Mouse (Mus musculus): ENCODE data around the gene Pik3c2g. TPM values are rescaled to one million over a fixed set of nuclear protein-coding genes. Genes with fewer than 3 reads are reported as not detected.
"Not testable (repeated sequence)": the region's sequence is repeated elsewhere in the genome, so short reads cannot be mapped to it uniquely, and the experiment has no call there.

Pik3c2g gene
- polyA plus RNA-seq, 1 experiment from 2014 or later: 1.2 TPM

GRCm38 (mm10) chr6:139899630-139900151 lies 312.7 kb downstream of the Pik3c2g start:
- no peak overlapping the region for H3K4me2 ChIP-seq
- no peaks in the 10 kb centered on the region for H3K9me3 ChIP-seq (replicated peaks; ENCODE audit: control insufficient read depth, low read length)
- no peak overlapping the region for H3K9ac ChIP-seq (ENCODE audit: low read depth, low read length)
- no peak overlapping the region for H3K27ac ChIP-seq (ENCODE audit: low read depth, low read length)
- H3K4me3 ChIP-seq (ENCODE audit: low read depth, low read length): no peak overlapping the region
- no peaks in the 10 kb centered on the region for H3K36me3 ChIP-seq (ENCODE audit: control insufficient read depth, insufficient read depth, low read length)
- WGBS (ENCODE audit: insufficient replicate concordance): 86% methylated on average over 8 of the region's 8 CpGs
- no peaks in the 10 kb centered on the region for H3K4me1 ChIP-seq (ENCODE audit: control insufficient read depth, insufficient read depth, low read length)
- ATAC-seq (replicated peaks; ENCODE audit: insufficient number of reproducible peaks, low FRiP score, low TSS enrichment): no peak
- no peaks in the 10 kb centered on the region for H3K27me3 ChIP-seq (ENCODE audit: control insufficient read depth, insufficient read depth, low read length)

GRCm38 (mm10) chr6:139901801-139902200 lies 314.8 kb downstream of the Pik3c2g start:
- WGBS (ENCODE audit: insufficient replicate concordance): 56% methylated on average over 4 of the region's 4 CpGs
- ATAC-seq (replicated peaks; ENCODE audit: insufficient number of reproducible peaks, low FRiP score, low TSS enrichment): no peak
- Histone ChIP-seq H3K27me3 (ENCODE audit: control insufficient read depth, insufficient read depth, low read length) (no peaks in the 10 kb centered on the region), H3K4me1 (ENCODE audit: control insufficient read depth, insufficient read depth, low read length) (no peaks in the 10 kb centered on the region), H3K4me2 (no peak overlapping the region), H3K9ac (ENCODE audit: low read depth, low read length) (no peak overlapping the region), H3K36me3 (ENCODE audit: control insufficient read depth, insufficient read depth, low read length) (no peaks in the 10 kb centered on the region), H3K27ac (ENCODE audit: low read depth, low read length) (no peak overlapping the region), H3K4me3 (ENCODE audit: low read depth, low read length) (no peak overlapping the region), H3K9me3 (replicated peaks; ENCODE audit: control insufficient read depth, low read length) (no peaks in the 10 kb centered on the region)

- Histone ChIP-seq H3K36me3 (ENCODE audit: control insufficient read depth, insufficient read depth, low read length) (no peaks in the 10 kb centered on the region), H3K9me3 (replicated peaks; ENCODE audit: control insufficient read depth, low read length) (no peaks in the 10 kb centered on the region), H3K4me3 (ENCODE audit: low read depth, low read length) (no peak overlapping the region), H3K27me3 (ENCODE audit: control insufficient read depth, insufficient read depth, low read length) (no peaks in the 10 kb centered on the region), H3K27ac (ENCODE audit: low read depth, low read length) (no peak overlapping the region), H3K4me2 (no peak overlapping the region), H3K9ac (ENCODE audit: low read depth, low read length) (no peak overlapping the region), H3K4me1 (ENCODE audit: control insufficient read depth, insufficient read depth, low read length) (no peaks in the 10 kb centered on the region)
- WGBS (ENCODE audit: insufficient replicate concordance): 69% methylated on average over 4 of the region's 4 CpGs
- no peak for ATAC-seq (replicated peaks; ENCODE audit: insufficient number of reproducible peaks, low FRiP score, low TSS enrichment)
Measured at GRCm38 (mm10) chr6:139907138-139907537, 320.1 kb downstream of the Pik3c2g start.

GRCm38 (mm10) chr6:139908997-139909669 lies 322.1 kb downstream of the Pik3c2g start:
- H3K4me2 ChIP-seq: no peak overlapping the region
- no peak for ATAC-seq (replicated peaks; ENCODE audit: insufficient number of reproducible peaks, low FRiP score, low TSS enrichment)
- H3K4me1 ChIP-seq (ENCODE audit: control insufficient read depth, insufficient read depth, low read length): no peaks in the 10 kb centered on the region
- H3K27me3 ChIP-seq (ENCODE audit: control insufficient read depth, insufficient read depth, low read length): no peaks in the 10 kb centered on the region
- no peak overlapping the region for H3K27ac ChIP-seq (ENCODE audit: low read depth, low read length)
- no peaks in the 10 kb centered on the region for H3K9me3 ChIP-seq (replicated peaks; ENCODE audit: control insufficient read depth, low read length)
- WGBS (ENCODE audit: insufficient replicate concordance): 70% methylated on average over 12 of the region's 12 CpGs
- H3K4me3 ChIP-seq (ENCODE audit: low read depth, low read length): no peak overlapping the region
- H3K9ac ChIP-seq (ENCODE audit: low read depth, low read length): no peak overlapping the region
- no peaks in the 10 kb centered on the region for H3K36me3 ChIP-seq (ENCODE audit: control insufficient read depth, insufficient read depth, low read length)

GRCm38 (mm10) chr6:139928766-139929165 lies 341.7 kb downstream of the Pik3c2g start:
- H3K27ac ChIP-seq (ENCODE audit: low read depth, low read length): no peak overlapping the region
- WGBS (ENCODE audit: insufficient replicate concordance): 68% methylated on average over 5 of the region's 5 CpGs
- ATAC-seq (replicated peaks; ENCODE audit: insufficient number of reproducible peaks, low FRiP score, low TSS enrichment): no peak
- H3K4me1 ChIP-seq (ENCODE audit: control insufficient read depth, insufficient read depth, low read length): no peaks in the 10 kb centered on the region
- H3K36me3 ChIP-seq (ENCODE audit: control insufficient read depth, insufficient read depth, low read length): no peaks in the 10 kb centered on the region
- no peaks in the 10 kb centered on the region for H3K27me3 ChIP-seq (ENCODE audit: control insufficient read depth, insufficient read depth, low read length)
- no peaks in the 10 kb centered on the region for H3K9me3 ChIP-seq (replicated peaks; ENCODE audit: control insufficient read depth, low read length)
- H3K4me3 ChIP-seq (ENCODE audit: low read depth, low read length): no peak overlapping the region
- H3K9ac ChIP-seq (ENCODE audit: low read depth, low read length): no peak overlapping the region
- H3K4me2 ChIP-seq: no peak overlapping the region

GRCm38 (mm10) chr6:139934861-139935260 lies 347.8 kb downstream of the Pik3c2g start:
- Histone ChIP-seq H3K27ac (ENCODE audit: low read depth, low read length) (no peak overlapping the region), H3K4me1 (ENCODE audit: control insufficient read depth, insufficient read depth, low read length) (no peaks in the 10 kb centered on the region), H3K9ac (ENCODE audit: low read depth, low read length) (no peak overlapping the region), H3K9me3 (replicated peaks; ENCODE audit: control insufficient read depth, low read length) (no peaks in the 10 kb centered on the region), H3K27me3 (ENCODE audit: control insufficient read depth, insufficient read depth, low read length) (no peaks in the 10 kb centered on the region), H3K36me3 (ENCODE audit: control insufficient read depth, insufficient read depth, low read length) (no peaks in the 10 kb centered on the region), H3K4me3 (ENCODE audit: low read depth, low read length) (no peak overlapping the region), H3K4me2 (no peak overlapping the region)
- WGBS (ENCODE audit: insufficient replicate concordance): 31% methylated on average over 2 of the region's 2 CpGs
- no peak for ATAC-seq (replicated peaks; ENCODE audit: insufficient number of reproducible peaks, low FRiP score, low TSS enrichment)

GRCm38 (mm10) chr6:139937581-139937980 lies 350.6 kb downstream of the Pik3c2g start:
- H3K27ac ChIP-seq (ENCODE audit: low read depth, low read length); H3K9me3 ChIP-seq (replicated peaks; ENCODE audit: control insufficient read depth, low read length); H3K9ac ChIP-seq (ENCODE audit: low read depth, low read length); ATAC-seq (replicated peaks; ENCODE audit: insufficient number of reproducible peaks, low FRiP score, low TSS enrichment); H3K4me1 ChIP-seq (ENCODE audit: control insufficient read depth, insufficient read depth, low read length); H3K36me3 ChIP-seq (ENCODE audit: control insufficient read depth, insufficient read depth, low read length); H3K4me2 ChIP-seq; H3K27me3 ChIP-seq (ENCODE audit: control insufficient read depth, insufficient read depth, low read length); H3K4me3 ChIP-seq (ENCODE audit: low read depth, low read length): not testable (repeated sequence)
- WGBS (ENCODE audit: insufficient replicate concordance): 77% methylated on average over 4 of the region's 4 CpGs

- H3K9ac ChIP-seq (ENCODE audit: low read depth, low read length): no peak overlapping the region
- H3K9me3 ChIP-seq (replicated peaks; ENCODE audit: control insufficient read depth, low read length): no peaks in the 10 kb centered on the region
- no peaks in the 10 kb centered on the region for H3K36me3 ChIP-seq (ENCODE audit: control insufficient read depth, insufficient read depth, low read length)
- ATAC-seq (replicated peaks; ENCODE audit: insufficient number of reproducible peaks, low FRiP score, low TSS enrichment): no peak
- H3K27ac ChIP-seq (ENCODE audit: low read depth, low read length): no peak overlapping the region
- H3K27me3 ChIP-seq (ENCODE audit: control insufficient read depth, insufficient read depth, low read length): no peaks in the 10 kb centered on the region
- H3K4me3 ChIP-seq (ENCODE audit: low read depth, low read length): no peak overlapping the region
- WGBS (ENCODE audit: insufficient replicate concordance): 73% methylated on average over 8 of the region's 8 CpGs
- no peaks in the 10 kb centered on the region for H3K4me1 ChIP-seq (ENCODE audit: control insufficient read depth, insufficient read depth, low read length)
- no peak overlapping the region for H3K4me2 ChIP-seq
Measured at GRCm38 (mm10) chr6:139947106-139947879, 360.3 kb downstream of the Pik3c2g start.
